Mouse (Mus musculus) right cerebral cortex, postnatal 4 days (tissue): ENCODE results near the gene March11.

Experiments
- DNase-seq: peaks from one replicate; pipeline ENCODE4 v3.0.0-alpha.2; 2022

The March11 gene

DNA sequence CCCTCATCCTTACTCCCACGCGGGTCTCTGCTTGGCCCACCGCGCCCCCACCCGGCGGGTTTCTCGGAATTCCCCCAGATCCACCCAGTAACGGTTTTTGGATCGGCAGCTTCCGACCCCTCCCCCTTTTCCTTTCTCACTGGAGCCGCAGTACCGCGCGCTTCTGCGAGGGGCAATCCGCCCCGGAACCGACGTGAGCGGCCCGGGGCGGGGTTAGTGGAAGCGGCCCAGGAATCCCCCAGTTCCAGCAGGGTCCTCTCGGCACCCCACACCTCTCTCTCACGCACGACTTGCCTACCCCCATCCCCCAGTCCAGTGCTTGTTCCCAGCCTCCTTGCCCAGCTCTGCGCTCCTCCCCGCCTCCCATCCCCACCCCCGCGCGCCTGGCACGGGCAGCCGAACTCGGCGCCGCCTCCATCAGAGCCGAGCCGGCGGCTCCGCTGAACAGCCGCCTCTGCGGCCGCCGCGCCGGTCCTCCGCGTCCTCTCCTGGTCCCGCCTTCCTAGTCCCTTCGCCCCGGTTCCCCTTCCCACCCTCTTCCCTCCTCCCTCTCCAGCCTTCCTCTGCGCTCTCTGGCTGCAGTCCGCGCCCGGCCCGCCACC lies at the start of gene March11:
TSS of gene March11 (plus strand) at position 420 of the 602 bp plus-strand sequence.
- DNase-seq = peak; percentile 85

DNA sequence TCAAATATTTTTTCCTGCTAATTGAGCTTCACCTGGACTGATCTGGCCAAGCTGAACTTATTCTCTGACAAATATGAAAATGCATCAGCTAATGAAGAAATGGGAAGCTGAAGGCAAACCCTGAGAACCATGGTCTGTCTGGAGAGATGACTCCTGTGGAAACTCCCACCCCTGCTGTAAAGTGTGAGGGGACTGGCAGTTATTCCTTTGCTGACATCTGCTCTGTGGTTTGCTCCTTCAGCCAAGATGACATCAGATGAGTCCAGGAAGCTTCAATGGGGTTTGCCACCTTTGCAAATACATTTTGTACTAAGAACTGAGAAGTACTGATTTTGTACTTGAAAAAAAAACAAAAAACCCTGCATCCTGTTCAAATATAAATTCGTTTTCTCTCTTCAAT lies 46.5 kb upstream of the March11 start:
- DNase-seq = no peak

DNA sequence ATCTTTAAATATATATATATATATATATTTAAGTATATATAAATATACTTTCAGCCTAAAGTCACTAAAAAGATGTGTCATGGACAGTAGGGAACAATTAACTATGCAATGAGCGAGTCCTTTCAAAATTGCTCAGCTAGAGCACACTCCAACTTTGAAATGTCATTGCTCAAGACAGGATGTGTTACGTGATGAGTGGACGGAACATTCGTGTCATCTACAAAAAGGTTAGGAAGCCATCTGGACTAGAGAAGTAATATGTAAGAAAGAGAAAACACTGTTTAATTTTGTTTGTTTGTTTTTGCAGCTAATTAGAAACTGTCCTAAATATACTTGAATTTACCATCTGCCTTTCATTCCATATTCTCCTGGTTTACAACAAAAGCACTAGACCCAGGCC lies 39.3 kb upstream of the March11 start:
- no peak for DNase-seq

DNA sequence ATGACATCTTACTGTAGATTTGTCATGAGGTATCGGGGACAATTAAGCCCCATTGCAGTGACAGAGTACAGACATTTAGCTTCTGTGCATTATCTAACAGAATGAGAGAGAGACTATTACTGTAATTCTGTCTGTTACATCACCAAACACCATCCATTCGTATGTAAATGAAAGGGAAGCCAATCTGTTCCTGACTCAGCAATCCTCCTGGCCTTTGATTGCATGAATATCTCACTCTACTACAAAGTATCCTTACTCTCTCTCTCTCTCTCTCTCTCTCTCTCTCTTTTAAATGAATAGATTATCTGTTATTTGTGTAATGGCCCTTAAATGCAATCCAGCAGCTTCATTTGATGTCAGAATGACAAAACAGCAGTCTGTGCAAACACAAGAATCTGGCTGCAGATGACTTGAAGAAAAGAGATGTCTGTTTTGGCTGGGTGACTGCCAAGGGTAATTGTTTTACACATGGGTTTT lies 32.8 kb upstream of the March11 start:
- no peak for DNase-seq

DNA sequence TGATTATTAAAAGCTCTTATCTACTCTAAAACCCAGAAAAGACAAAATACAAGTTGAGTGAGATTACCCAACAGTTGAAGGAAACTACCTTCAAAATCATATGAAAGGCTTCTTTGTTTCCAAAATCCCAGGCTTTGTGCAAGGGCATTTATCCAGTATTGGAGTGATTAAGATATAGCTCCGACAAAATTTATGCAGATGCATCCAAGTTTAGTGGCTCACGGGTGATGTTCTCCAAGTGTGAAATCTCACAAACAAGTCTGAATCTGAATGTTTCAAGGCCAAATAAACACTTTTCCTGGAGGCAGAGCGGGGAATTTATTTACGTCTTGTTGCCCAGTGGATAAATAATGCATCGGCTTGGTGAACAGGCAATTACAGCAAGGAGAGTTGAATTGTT lies 32.2 kb upstream of the March11 start:
- no peak for DNase-seq

DNA sequence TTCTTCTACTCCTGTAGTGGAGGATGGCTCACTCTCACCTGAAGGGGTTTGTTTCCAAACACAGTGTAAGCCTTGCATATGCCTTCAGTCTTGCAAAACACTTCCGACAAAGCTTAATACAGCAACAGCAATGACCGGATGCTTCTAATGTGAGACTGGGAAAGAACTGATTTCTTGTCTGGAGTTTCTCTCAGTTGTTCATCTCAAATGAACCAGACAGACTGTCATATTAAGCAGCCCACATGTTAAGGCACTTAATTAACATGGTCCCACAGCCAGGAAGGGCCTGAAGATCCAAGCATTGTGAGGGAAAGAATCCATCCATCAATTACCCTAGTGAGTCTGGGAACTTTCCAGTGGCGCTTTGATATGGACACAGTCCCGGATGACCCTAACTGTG lies 17.0 kb upstream of the March11 start:
- no peak for DNase-seq

DNA sequence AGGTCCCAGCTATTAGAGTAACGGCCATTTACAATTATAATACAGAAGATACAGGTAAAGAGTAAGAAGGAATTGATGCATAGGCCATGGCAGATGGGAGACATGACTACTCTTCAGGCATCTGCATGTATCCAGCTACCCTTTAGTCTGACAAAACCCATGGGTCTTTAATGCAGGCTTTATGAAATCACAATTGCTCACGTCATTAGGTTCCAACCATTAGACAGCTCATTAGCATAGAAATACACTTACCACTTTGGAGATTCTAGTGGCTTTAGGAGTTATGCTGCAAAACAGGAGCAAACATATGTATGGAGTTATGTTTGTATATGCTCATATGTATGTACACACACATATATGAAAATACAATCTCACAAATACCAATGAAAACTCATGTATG lies 16.0 kb upstream of the March11 start:
- DNase-seq = no peak

DNA sequence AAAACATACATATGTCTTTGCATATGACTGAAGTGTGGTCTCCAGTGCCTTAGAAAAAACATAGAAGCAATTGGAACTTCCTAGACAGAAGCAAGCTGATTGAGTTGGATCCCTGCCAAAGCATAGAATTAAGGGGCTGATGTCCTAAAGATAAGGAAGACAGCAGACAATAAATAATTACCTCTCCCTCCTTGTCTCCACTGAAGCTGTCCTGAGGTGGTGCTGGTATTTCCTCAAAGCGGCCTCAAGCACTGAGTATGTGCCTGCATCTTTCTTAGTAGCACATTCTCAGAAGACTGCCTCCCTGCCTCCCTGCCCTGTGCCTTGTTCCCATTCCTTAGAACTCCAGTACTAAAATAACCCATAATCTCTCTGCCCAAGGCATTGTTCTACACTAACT lies 15.6 kb upstream of the March11 start:
- no peak for DNase-seq

DNA sequence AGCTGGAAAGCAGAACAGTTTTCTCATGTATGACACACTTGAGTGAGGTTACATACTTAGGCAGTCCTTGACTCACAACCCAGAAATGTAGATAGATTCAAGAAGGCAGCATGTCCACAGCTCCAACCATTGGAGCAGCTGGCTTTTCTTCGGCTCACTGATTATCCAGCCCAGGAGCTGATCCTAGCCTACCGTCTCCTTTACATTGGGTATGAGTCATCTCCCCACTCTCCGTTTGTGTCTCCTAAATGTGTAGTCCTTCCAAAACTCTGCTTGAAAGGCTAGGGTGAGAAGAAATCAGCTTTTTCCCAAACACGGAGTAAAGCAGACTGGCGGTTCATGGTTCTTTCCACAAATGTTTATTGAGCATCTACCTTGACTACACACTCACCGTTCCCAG lies 10.2 kb upstream of the March11 start:
- DNase-seq = no peak

DNA sequence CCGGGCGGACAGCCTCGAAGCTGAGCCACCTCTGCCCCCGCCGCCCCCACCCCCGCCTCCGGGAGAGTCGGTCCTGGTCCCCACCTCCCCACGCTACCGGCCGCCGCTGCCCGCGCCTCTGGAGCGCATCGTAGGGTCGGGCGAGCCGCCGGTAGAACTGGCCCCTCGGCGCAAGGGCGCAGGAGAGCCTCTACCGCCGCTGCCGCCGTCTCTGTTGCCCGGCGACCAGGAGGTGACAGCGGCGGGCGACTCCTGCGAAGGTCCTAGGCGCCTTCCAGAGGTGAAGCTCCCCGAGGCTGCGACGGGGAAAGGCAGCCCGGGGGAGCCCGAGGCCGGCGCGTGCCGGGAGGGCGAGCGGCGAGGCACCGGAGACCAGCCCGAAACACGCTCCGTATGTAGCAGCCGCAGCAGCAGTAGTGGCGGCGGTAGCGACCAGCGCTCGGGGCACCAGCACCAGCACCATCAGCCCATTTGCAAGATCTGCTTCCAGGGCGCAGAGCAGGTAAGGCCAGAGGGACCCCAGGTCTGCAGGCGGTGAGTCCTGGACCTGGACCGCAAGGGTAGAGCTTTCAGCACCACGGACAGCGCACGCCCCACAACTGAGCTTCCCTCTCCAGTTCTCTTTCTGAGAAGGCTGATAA lies 563 bp downstream of the March11 start:
- DNase-seq = peak; percentile 53

DNA sequence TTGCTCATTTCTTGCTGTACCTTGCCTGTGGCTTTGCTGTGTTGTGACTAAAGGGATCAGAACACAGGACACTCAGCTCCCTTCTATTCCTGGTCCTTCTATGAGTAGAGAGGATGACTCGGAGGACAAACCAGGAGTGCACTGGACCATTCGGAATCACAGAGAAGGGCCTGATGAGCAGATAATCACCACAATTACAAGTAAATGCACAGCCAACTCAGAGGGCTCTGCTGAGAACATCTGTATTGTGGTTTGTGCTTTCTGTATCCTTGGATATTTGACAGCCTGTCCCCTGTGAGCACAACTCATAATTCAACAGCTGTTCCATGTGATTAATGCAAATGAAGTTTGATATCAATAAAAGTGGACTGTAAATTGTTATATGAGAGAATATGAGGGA lies 11.0 kb downstream of the March11 start:
- DNase-seq = no peak

DNA sequence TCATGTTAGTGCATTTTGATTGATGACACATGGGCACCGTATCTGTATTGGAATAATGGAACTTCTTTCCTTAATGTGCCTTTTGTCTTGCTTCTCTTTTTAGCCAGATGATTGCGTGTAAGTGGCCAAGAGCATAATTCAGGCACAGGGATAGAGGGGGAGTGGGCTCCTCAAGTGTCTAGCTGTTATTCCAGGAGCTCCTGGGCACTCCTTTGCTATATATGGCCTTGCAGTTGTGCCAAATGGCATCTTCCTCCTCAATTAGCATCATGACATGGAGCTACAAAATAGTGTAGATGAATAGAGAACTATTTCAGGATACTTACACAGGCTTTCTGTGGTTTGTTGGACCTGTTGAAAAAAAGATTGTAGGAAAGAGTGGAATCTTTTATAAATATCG lies 11.6 kb downstream of the March11 start:
- DNase-seq = no peak

DNA sequence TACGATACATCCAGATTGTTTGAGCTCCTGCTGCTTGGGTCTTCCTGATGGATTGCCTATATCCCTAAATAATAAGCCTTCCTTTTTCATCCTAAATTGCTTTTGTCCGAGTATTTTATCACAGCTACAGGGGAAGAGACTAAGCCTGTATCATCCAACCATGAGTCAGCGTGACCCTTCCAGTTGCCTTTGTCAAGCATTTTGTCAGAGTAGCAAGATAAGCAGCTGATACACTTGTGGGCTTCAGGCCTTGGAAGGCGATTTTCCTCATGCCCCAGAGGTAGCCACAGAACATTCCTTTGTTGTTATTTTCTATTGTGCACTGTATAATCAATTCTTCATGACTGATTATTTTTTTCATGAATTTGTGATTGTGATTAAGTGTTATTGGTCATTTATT lies 14.0 kb downstream of the March11 start:
- DNase-seq = no peak

DNA sequence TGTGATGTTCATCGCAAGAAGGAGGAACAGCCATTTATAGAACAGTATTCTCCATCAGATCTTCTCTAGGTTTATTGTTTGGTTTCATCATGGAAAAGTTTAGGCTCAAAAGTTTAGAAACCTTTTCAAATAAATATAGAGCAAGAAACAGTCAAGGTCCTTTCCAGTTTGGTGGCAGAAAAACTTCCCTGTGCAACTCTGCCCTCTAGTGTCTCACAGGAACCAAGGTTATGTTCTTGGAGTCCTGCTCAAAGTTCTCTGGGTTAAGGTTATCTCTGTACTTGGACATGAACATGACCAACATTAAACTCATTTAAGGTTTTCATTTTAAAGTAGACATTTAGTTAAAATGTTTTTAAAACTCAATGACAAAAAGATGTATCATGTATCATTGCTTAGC lies 18.3 kb downstream of the March11 start:
- no peak for DNase-seq

DNA sequence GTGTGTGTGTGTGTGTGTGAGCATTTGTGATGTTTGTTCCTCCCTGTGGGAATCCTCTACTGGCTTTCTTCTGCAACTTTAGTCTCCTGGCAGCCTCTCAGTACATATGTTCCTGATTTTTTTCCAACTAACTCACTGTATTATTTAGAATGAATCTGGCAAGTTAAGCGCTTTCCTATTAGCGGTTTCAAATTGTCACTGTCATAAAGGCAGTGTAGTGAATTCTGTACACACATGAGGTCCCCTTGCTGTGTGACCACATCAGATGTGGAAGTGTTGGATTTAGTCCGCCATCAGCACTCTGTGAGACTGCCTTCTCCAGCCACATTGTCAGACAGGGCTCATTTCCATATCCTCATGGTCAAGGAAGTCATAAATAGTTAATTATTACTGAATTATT lies 26.9 kb downstream of the March11 start:
- no peak for DNase-seq

DNA sequence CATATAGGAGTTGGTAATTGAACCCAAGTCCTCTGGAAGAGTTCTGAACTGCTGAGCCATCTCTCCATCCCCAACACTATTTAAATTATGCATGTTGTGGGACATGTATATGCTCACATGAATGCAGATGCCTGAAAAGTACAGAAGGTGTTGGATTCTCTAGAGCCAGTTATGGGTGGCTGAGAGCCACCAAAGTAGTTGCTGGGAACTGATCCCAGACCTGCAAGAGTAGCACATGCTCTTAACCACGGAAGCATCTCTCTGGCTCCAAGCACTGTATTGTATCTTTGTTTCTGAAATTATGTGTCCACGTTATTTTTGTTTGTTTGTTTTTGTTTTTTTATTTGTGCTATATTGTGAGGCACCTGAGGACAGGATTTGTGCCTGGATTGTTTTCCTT lies 28.9 kb downstream of the March11 start:
- DNase-seq = no peak

DNA sequence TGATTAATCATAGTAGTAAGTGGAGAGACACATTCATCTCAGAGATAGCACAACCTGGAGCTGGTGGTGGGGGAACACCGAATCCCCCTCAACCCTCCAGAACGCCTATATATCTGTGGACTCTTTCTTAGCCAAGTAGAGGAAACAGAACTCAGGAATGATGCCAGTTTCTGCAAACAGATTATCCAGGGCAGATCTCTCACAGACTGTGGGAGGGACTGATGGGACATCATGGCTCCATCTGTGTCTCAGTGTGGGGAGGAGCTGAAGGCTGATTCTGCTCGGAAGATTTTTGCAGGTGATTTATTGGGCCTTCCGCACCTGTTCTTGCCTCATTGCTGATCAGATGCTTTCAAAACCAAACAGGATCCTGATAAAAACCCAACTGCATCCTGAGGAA lies 29.5 kb downstream of the March11 start:
- DNase-seq = no peak

DNA sequence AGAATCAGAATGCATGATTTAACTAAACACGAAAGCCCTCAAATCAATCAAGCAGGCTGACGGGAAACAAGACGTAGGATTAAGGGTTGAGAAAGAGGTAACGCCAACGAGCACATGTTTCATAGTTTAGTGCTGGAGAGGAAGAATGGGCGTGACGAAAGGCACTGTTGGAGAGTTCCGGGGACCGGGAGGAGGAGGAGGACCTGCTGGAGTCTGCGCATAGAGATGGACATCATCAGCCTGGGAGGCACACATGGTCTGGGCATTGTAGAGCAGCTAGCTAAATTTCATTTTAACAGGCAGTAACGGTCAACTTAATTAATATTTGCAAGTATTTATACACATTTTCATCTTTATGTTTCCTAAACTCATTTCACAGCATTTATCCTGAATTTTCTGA lies 31.6 kb downstream of the March11 start:
- DNase-seq = no peak

DNA sequence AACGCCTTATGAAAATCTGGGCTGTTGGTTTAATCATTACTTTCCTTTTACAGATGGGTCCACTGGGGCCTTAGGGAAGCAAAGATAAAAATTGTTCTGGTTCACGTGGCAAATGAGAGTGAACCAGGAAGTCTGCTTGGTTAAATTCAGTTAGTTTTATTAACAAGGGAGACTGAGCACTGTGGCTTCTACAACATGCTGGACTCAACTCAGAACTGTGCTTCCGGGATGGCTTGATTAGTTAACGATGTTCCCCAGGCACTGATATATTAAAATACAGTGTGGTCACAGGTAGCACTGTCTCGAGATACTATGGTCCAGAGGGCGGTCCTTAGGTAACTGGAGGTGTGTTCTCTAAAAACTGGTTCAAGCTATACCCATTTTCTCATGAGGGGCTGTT lies 32.1 kb downstream of the March11 start:
- no peak for DNase-seq

DNA sequence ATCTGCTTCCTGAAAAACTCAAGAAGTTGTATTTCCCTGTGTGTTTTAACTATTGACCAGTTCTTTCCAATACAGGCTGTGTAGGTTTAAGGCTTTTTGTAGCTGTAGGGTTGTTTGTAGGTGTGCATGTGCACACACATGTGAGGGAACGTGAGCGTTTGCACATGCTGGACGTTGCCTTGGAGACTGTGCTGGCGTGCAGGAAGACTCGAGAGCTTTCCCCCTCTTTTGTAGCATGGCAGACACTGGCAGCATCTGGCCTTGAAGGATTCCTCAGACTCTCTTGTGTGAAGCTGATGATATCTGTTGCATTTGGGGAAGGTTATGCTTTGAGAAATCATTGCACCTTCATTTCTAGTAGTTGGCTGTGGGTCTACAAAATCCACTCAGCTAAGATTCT lies 35.5 kb downstream of the March11 start:
- no peak for DNase-seq

DNA sequence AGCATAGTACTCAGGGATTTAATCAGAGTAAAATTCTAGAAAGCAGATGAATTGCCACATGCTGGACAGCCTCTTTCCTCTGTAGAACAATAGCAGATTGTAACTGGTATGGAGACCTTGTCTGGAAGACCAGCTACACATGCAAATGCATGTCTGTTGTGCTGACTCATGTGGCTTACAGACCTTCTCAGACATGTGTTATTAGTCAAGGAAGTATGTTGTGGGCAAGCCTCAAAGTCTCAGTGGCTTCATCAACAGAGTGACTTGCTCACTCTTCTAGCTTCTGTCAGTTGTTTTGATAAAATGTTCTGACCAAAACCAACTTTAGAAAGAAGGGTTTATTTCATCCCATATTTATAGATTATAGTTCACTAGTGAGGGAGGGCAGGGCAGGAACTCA lies 44.8 kb downstream of the March11 start:
- no peak for DNase-seq

DNA sequence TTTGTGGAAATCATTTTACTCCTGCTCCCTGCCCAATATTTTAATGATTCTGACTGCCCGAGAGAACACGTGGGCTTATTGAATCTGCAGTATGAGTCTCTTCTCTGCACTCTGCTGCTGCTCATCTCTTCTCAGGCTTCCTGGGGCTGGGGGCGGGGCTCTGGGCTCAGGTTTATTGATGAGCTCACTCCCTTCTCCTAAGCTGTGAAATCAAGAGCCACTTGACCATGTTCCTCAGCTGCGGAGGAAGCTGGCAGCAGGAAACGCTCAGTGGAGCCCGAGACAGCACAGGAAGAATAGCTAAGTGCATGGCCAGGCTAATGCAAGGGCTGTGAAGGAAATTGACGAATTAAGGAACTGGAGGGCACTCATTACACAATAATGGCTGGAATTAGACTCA lies 56.5 kb downstream of the March11 start:
- DNase-seq = no peak

DNA sequence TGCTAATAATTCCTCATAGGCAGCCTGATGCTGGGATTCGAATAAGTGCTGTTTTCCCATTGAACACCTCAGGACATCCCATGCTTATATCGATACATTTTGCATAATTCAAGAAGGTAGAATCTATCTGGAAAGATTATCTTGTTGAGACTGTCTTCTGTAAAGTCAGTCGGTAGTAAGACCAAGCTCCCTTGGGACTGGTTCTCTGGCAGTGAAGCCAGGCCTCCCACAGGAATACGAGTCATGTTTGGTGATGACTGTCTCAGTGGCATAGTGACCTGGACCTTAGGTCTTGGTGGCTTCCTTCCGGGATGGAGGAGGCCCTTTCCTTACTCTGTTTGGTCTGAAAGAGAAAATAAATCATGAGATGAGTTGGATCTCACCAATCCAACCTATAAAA lies 57.7 kb downstream of the March11 start:
- DNase-seq = no peak

DNA sequence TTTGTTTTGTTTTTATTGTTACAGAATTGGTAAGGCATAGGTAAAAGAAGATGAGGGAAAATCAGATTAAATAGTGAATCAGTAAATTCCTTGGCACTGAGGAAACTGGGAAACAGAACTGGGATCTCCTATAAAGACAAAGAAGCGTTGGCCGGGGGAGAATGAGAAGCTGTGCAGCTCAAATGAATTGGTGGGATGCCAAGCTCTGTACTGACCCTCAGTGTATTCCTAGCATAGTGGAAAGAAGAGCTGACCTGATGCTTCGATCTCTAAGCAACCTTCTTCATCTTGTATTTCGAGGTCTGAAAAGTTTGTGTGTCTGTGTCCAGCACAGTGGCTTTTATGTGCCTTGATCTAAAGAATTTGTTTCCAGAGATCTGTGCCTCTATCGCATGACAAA lies 64.9 kb downstream of the March11 start:
- DNase-seq = no peak

DNA sequence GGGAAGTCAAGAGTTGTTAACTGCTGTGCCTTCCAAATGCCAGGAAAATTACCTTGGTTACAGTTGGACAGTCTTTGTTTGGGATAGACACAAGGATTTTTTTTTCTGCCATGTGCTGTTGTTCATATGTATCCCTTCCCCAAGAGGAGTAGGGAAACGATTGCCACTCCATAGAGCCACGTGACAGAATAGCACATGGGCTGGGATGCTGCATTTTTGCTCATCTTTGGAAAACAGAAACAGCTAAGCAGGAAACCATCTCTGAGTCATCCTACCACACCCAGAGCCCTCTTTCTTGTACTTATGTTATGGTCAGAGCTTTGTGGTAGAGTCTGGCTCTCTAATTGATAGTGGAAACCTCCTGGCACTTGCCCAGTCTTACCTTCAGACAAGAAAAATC lies 65.4 kb downstream of the March11 start:
- no peak for DNase-seq
